Mouse (Mus musculus): ENCODE results near the gene Gm44596.

DNA sequence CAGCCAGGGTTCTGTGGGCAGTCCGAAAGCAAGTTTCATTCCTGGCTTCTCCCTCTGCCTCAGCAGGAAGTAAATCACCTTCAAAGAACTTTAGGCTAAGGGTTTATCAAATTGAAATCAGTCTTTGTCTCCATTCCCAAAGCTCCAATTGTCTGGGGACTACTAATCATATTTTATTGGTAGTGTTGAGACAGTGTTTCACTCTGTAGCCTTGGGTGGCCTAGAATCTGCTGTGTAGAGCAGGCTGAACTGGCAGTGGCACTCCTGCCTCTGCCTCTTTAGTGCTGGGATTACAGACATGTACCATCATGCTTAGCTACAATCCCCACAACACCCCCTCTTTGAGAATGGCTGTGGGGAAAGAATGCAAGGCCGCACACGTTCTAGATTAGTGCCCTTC lies 46.2 kb downstream of the Gm44596 start:
- TF ChIP-seq CTCF (IDR thresholded peaks at IDR 0.05): no peak
- no peak for TF ChIP-seq EP300 (IDR thresholded peaks at IDR 0.05)
